Mouse (Mus musculus) liver, embryonic 16.5 days (tissue): ENCODE data around the gene Cntln. TPM values are rescaled to one million over a fixed set of nuclear protein-coding genes. Genes with fewer than 3 reads are reported as not detected.

ENCODE experiments used
- ATAC-seq: fragments of 200-750 bp; cut with Nextera tagmentation; 2 replicates; pipeline ENCODE4 v1.8.0; 2017; ENCODE audit warnings: low read depth, mild to moderate bottlenecking, moderate number of reproducible peaks, moderate library complexity
- H3K27ac ChIP-seq: fragments of 300-500 bp; sonication (generic); 2 replicates; pipeline ENCODE4 v1.5.1; 2014; ENCODE audit warnings: mild to moderate bottlenecking, low read length
- H3K27me3 ChIP-seq: fragments of 300-500 bp; sonication (generic); 2 replicates; pipeline ENCODE4 v1.6.1; 2014; ENCODE audit warnings: low read depth, low read length, mixed read lengths; ENCODE audit not compliant: control insufficient read depth, insufficient read depth
- H3K36me3 ChIP-seq: fragments of 300-500 bp; sonication (generic); 2 replicates; pipeline ENCODE4 v1.6.1; 2014; ENCODE audit warnings: mild to moderate bottlenecking; ENCODE audit not compliant: control insufficient read depth, insufficient read depth
- H3K4me1 ChIP-seq: fragments of 300-500 bp; sonication (generic); 2 replicates; pipeline ENCODE4 v1.6.1; 2014; ENCODE audit warnings: low read depth, low read length, mixed read lengths; ENCODE audit not compliant: control insufficient read depth
- H3K4me2 ChIP-seq: fragments of 300-500 bp; sonication (generic); 2 replicates; pipeline ENCODE4 v1.6.1; 2014; ENCODE audit warnings: low read depth, low read length, mixed read lengths
- H3K4me3 ChIP-seq: fragments of 300-500 bp; sonication (generic); 2 replicates; pipeline ENCODE4 v1.5.1; 2014; ENCODE audit warnings: low read depth, mild to moderate bottlenecking, low read length
- H3K9ac ChIP-seq: fragments of 300-500 bp; sonication (generic); 2 replicates; pipeline ENCODE4 v1.6.1; 2014; ENCODE audit warnings: low read depth, low read length
- H3K9me3 ChIP-seq: fragments of 300-500 bp; sonication (generic); replicated peaks from 2 replicates; pipeline ENCODE4 v1.6.1; 2016; ENCODE audit warnings: low read length; ENCODE audit not compliant: control insufficient read depth
- WGBS: fragments of 180-500 bp; shearing (Covaris S2); extraction: QIAGEN DNeasy Blood & Tissue Kit; methylation state at CpG from one replicate; pipeline ENCODE4 v1.1.7; 2014; ENCODE audit not compliant: insufficient replicate concordance; 5-methylcytosine and 5-hydroxymethylcytosine counted together
- polyA plus RNA-seq: library from polyadenylated mRNA; unstranded; fragments of >200 nt; fragmentation: Nextera tagmentation; extraction: Ambion mirVana; gene quantifications from 2 replicates; pipeline ENCODE4 v1.2.1, GENCODE M21; 2015

The Cntln gene
- polyA plus RNA-seq, 1 experiment from 2014 or later, result 1.3 TPM

- 67% methylated on average over 1 of the region's 1 CpGs for WGBS
- no peaks in the 10 kb centered on the region for H3K9me3 ChIP-seq
- no peaks in the 10 kb centered on the region for H3K27me3 ChIP-seq
- no peak overlapping the region for H3K27ac ChIP-seq
- H3K4me1 ChIP-seq, result no peaks in the 10 kb centered on the region
- no peak overlapping the region for H3K4me3 ChIP-seq
- H3K4me2 ChIP-seq, result no peak overlapping the region
- H3K36me3 ChIP-seq, result no peaks in the 10 kb centered on the region
- H3K9ac ChIP-seq, result no peak overlapping the region
- ATAC-seq, result no peak
These were observed 34.3 kb downstream of the Cntln start for GRCm38 (mm10) chr4:84918393-84918792.

DNA sequence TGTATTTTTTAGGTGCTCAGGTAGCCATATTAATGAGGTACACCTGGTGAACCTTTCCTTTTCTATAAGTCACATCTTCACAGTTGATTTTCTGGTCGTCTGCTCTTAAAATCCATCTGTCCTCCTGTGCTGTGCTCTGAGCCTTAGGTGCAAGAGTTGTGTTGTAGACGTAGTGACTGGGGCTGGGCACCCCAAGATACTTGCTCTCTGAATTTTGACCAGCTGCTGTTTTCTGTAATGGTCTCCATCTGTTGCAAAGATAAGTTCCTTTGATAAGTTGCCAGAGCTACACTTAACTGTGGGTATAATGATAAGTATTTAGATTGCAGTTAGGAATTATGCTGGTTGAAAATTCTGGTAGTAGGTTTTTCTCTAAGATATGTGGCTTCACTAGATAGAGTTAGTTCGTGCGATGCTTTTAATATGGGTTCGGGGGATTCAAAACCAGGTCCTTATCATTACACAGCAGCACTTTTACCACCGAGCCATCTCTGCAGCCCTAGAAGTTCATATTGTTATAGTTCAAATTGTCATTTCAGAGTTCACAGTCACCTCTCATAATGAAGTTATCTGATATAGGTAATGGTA lies 50.3 kb downstream of the Cntln start:
- Histone ChIP-seq H3K4me3 (no peak overlapping the region), H3K4me2 (no peak overlapping the region), H3K27ac (no peak overlapping the region), H3K9ac (no peak overlapping the region), H3K9me3 (no peaks in the 10 kb centered on the region), H3K36me3 (no peaks in the 10 kb centered on the region), H3K4me1 (no peaks in the 10 kb centered on the region), H3K27me3 (no peaks in the 10 kb centered on the region)
- 24% methylated on average over 6 of the region's 6 CpGs for WGBS
- peak; percentile 45 for ATAC-seq

DNA sequence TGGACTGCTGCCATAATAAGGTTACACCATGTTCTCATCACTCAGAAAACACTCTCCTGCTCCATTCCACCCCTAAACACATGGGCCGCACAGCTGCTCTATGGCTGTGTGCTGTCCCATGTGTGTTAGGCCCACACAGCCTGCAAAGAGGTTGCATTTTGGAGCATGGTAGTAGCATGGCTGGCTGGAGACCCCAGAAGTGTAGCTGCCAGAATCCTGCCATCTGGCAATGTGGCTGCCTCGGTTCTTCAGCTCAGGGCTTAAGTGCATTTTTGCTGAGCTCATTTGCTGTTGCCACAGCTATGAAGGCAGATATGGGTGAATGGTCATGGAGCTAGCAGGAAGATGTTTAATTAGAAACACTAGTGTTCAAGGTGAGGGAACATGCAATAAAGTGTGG lies 58.0 kb downstream of the Cntln start:
- Histone ChIP-seq H3K4me1 (no peaks in the 10 kb centered on the region), H3K4me2 (no peak overlapping the region), H3K27me3 (no peaks in the 10 kb centered on the region), H3K9ac (no peak overlapping the region), H3K4me3 (no peak overlapping the region), H3K9me3 (no peaks in the 10 kb centered on the region), H3K27ac (no peak overlapping the region), H3K36me3 (no peaks in the 10 kb centered on the region)
- ATAC-seq, result no peak
- WGBS, result 59% methylated on average over 2 of the region's 2 CpGs

- no peak for ATAC-seq
- H3K4me3 ChIP-seq, result no peak overlapping the region
These were observed 58.5 kb downstream of the Cntln start for GRCm38 (mm10) chr4:84942651-84943050.

GRCm38 (mm10) chr4:84944100-84944499 lies 60.0 kb downstream of the Cntln start:
- Histone ChIP-seq H3K4me3 (no peak overlapping the region), H3K4me2 (no peak overlapping the region), H3K27ac (no peak overlapping the region), H3K9ac (no peak overlapping the region), H3K9me3 (no peaks in the 10 kb centered on the region), H3K36me3 (no peaks in the 10 kb centered on the region), H3K4me1 (no peaks in the 10 kb centered on the region), H3K27me3 (no peaks in the 10 kb centered on the region)
- WGBS, result 68% methylated on average over 4 of the region's 4 CpGs
- no peak for ATAC-seq

More at GRCm38 (mm10) chr4:84942651-84943050, 58.5 kb downstream of the Cntln start:
- Histone ChIP-seq H3K9ac (no peak overlapping the region), H3K27me3 (no peaks in the 10 kb centered on the region), H3K4me1 (no peaks in the 10 kb centered on the region), H3K9me3 (no peaks in the 10 kb centered on the region), H3K27ac (no peak overlapping the region), H3K36me3 (no peaks in the 10 kb centered on the region), H3K4me2 (no peak overlapping the region)
- 71% methylated on average over 2 of the region's 2 CpGs for WGBS

DNA sequence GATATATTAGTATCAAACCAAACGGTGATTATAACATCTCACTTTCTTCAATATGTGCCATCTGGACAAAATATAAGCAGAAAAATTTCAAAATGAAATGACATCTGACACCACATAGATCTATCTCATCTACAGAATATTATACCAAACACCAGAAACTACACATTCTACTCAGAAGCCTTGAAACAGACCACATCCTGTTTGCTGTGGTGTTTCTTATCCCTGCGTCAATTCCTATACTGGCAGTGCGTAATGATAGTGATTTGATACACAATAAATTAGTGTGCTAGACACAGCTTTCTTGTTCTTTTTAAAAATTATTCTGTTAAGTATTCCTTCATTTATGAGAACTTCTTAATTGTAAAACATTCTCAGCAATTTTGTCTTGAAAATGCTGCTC lies 62.3 kb downstream of the Cntln start:
- WGBS, result 59% methylated on average over 3 of the region's 3 CpGs
- no peak overlapping the region for H3K4me3 ChIP-seq
- no peaks in the 10 kb centered on the region for H3K9me3 ChIP-seq
- no peak for ATAC-seq
- H3K4me1 ChIP-seq, result no peaks in the 10 kb centered on the region
- H3K36me3 ChIP-seq, result no peaks in the 10 kb centered on the region
- H3K9ac ChIP-seq, result no peak overlapping the region
- no peaks in the 10 kb centered on the region for H3K27me3 ChIP-seq
- H3K27ac ChIP-seq, result no peak overlapping the region
- H3K4me2 ChIP-seq, result no peak overlapping the region

- ATAC-seq, result no peak
- no peak overlapping the region for H3K4me3 ChIP-seq
- no peaks in the 10 kb centered on the region for H3K36me3 ChIP-seq
- H3K4me1 ChIP-seq, result no peaks in the 10 kb centered on the region
- H3K27ac ChIP-seq, result no peak overlapping the region
- no peaks in the 10 kb centered on the region for H3K27me3 ChIP-seq
- H3K9me3 ChIP-seq, result no peaks in the 10 kb centered on the region
- WGBS, result 13% methylated on average over 7 of the region's 7 CpGs
- H3K4me2 ChIP-seq, result no peak overlapping the region
- no peak overlapping the region for H3K9ac ChIP-seq
These were observed 93.0 kb downstream of the Cntln start for GRCm38 (mm10) chr4:84976875-84977646.

GRCm38 (mm10) chr4:84995520-84996348 lies 111.6 kb downstream of the Cntln start:
- ATAC-seq, result no peak
- no peak overlapping the region for H3K27ac ChIP-seq
- no peak overlapping the region for H3K4me3 ChIP-seq
- no peaks in the 10 kb centered on the region for H3K9me3 ChIP-seq
- H3K36me3 ChIP-seq, result no peaks in the 10 kb centered on the region
- no peak overlapping the region for H3K4me2 ChIP-seq
- no peaks in the 10 kb centered on the region for H3K4me1 ChIP-seq
- H3K9ac ChIP-seq, result no peak overlapping the region
- 58% methylated on average over 10 of the region's 10 CpGs for WGBS
- no peaks in the 10 kb centered on the region for H3K27me3 ChIP-seq

GRCm38 (mm10) chr4:85005581-85005980 lies 121.5 kb downstream of the Cntln start:
- Histone ChIP-seq H3K4me2 (no peak overlapping the region), H3K9ac (no peak overlapping the region), H3K9me3 (no peaks in the 10 kb centered on the region), H3K4me1 (no peaks in the 10 kb centered on the region), H3K27ac (no peak overlapping the region), H3K4me3 (no peak overlapping the region), H3K36me3 (no peaks in the 10 kb centered on the region), H3K27me3 (no peaks in the 10 kb centered on the region)
- 66% methylated on average over 6 of the region's 6 CpGs for WGBS
- no peak for ATAC-seq
